Mouse (Mus musculus): ENCODE results near the gene Rsc1a1.

GRCm38 (mm10) chr4:141659739-141660138 is 25.7 kb downstream of the Rsc1a1 start:
- TF ChIP-seq CTCF (IDR thresholded peaks at IDR 0.05; ENCODE audit: insufficient read depth, low read length): peak; percentile 27; the same call in 1 of the 2 replicates
- TF ChIP-seq POLR2A (IDR thresholded peaks at IDR 0.05; ENCODE audit: borderline replicate concordance, extremely low read depth, low read depth, low read length): no peak
